17 mouse cellular contexts compared by ENCODE assay signal in the genomic region with DNA sequence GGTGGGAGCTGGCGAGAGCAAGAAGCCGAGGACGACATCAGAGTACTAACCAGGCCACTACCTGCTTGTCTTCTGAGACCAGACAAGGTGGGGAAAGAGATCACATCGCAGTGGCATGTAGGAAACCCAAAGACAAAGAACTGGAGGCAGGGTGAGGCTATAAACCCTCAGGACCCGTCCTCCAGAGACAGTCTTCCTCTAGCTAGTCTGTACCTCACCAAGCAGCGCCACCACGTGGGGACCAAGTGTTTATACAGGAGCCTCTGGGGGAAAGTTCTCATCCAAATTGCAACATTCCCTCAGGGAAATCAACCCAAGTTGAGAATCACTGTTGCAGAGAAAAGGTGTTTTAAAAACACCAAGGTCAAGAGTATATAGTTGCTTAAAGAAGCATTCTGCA. TPM values are rescaled to one million over a fixed set of nuclear protein-coding genes. Genes with fewer than 3 reads are reported as not detected.
DNase-seq lines count a peak whose midpoint lies in the region; ATAC-seq and TF ChIP-seq lines count a peak whose summit lies in the region.
"Had no signal": no experiment of that assay in that cellular context is flagged by ENCODE, and none has a peak within 500 bp of the region (broad histone marks: within the 10 kb centered on the region; RNA-seq: fewer than 3 reads in every experiment).

No protein-coding gene starts in this region.

- H3K4me3 ChIP-seq in gastrocnemius, adult 2 months, result no peak overlapping the region
- no peak overlapping the region for H3K4me3 ChIP-seq in liver, adult 2 months (ENCODE audit: insufficient read depth, low read depth, low read length)
- H3K4me3 ChIP-seq in liver, embryonic 11.5 days (ENCODE audit: low read depth, low read length), result no peak overlapping the region
- H3K4me3 ChIP-seq in MEL (ENCODE audit: control insufficient read depth in 1 of 2, insufficient read depth in 1 of 2, low read depth in 2 of 2, low read length in 2 of 2), result no peak overlapping the region
- H3K4me3 ChIP-seq: heart, embryonic 10.5 days; hindbrain, embryonic 13.5 days; lung, embryonic 15.5 days; megakaryocyte, embryonic 14.5 days had no signal

- intact Hi-C loops in gastrocnemius, adult 2 months (cut with DNase I), result no loop called here
- intact Hi-C loops in gastrocnemius, postnatal 14 days (cut with DNase I; ENCODE audit: low total_unique reads), result no loop called here

- H3K36me3 ChIP-seq in liver, adult 2 months (ENCODE audit: control insufficient read depth, insufficient read depth, low read length), result peaks cover 29% of the 10 kb centered on the region; the same call in 1 of the 2 replicates
- peaks cover 54% of the 10 kb centered on the region for H3K36me3 ChIP-seq in liver, embryonic 11.5 days (ENCODE audit: control insufficient read depth, insufficient read depth, low read length)
- peaks cover 0 to 23% of the 10 kb centered on the region in 2 experiments; a peak in 2 of 4 replicates for H3K36me3 ChIP-seq in MEL (ENCODE audit: control insufficient read depth in 1 of 2, insufficient read depth in 2 of 2, low read length in 2 of 2)

- H3K4me2 ChIP-seq in liver, embryonic 11.5 days, result no peak overlapping the region
- H3K4me2 ChIP-seq: hindbrain, embryonic 13.5 days; lung, embryonic 15.5 days had no signal

- TF ChIP-seq RAD21 in MEL (IDR thresholded peaks at IDR 0.05; ENCODE audit: low read depth, low read length), result no peak

- no peak overlapping the region for H3K9ac ChIP-seq in liver, adult 2 months (ENCODE audit: low read depth, low read length)
- H3K9ac ChIP-seq in liver, embryonic 11.5 days (ENCODE audit: low read depth, low read length), result no peak overlapping the region
- H3K9ac ChIP-seq in MEL (ENCODE audit: control insufficient read depth, low read depth, low read length, poor library complexity, severe bottlenecking), result no peak overlapping the region
- H3K9ac ChIP-seq: hindbrain, embryonic 13.5 days; lung, embryonic 15.5 days had no signal

- no peaks in the 10 kb centered on the region for H3K27me3 ChIP-seq in liver, adult 2 months (ENCODE audit: control insufficient read depth, insufficient read depth, low read length)
- no peaks in the 10 kb centered on the region for H3K27me3 ChIP-seq in liver, embryonic 11.5 days (replicated peaks; ENCODE audit: control insufficient read depth, insufficient read depth, low read length)
- H3K27me3 ChIP-seq in MEL (ENCODE audit: control insufficient read depth in 1 of 2, insufficient read depth in 2 of 2, low read length in 2 of 2), result no peaks in the 10 kb centered on the region
- H3K27me3 ChIP-seq: hindbrain, embryonic 13.5 days; lung, embryonic 15.5 days; megakaryocyte, embryonic 14.5 days had no signal

- no peak overlapping the region for H3K27ac ChIP-seq in gastrocnemius, adult 2 months
- H3K27ac ChIP-seq in liver, adult 2 months (replicated peaks; ENCODE audit: insufficient read depth, low read depth, low read length), result no peak overlapping the region
- no peak overlapping the region for H3K27ac ChIP-seq in liver, embryonic 11.5 days (ENCODE audit: low read depth, low read length)
- H3K27ac ChIP-seq in MEL (ENCODE audit: control insufficient read depth, low read depth, low read length), result no peak overlapping the region
- H3K27ac ChIP-seq: heart, embryonic 10.5 days; hindbrain, embryonic 13.5 days; lung, embryonic 15.5 days had no signal

- H3K79me2 ChIP-seq in liver, adult 2 months (ENCODE audit: control insufficient read depth, insufficient read depth, low read length), result no peaks in the 10 kb centered on the region
- H3K79me2 ChIP-seq in MEL (ENCODE audit: control insufficient read depth, insufficient read depth, low read length, poor library complexity), result no peaks in the 10 kb centered on the region

- H3K4me1 ChIP-seq in liver, adult 2 months (ENCODE audit: control insufficient read depth, insufficient read depth, low read length), result no peaks in the 10 kb centered on the region
- no peaks in the 10 kb centered on the region for H3K4me1 ChIP-seq in liver, embryonic 11.5 days (replicated peaks; ENCODE audit: control insufficient read depth, insufficient read depth, low read length)
- H3K4me1 ChIP-seq in MEL (ENCODE audit: control insufficient read depth in 1 of 2, insufficient read depth in 2 of 2, low read length in 2 of 2), result no peaks in the 10 kb centered on the region
- H3K4me1 ChIP-seq: heart, embryonic 10.5 days; hindbrain, embryonic 13.5 days; lung, embryonic 15.5 days had no signal

- H3K9me3 ChIP-seq in liver, embryonic 11.5 days (ENCODE audit: control insufficient read depth, low read length), result no peaks in the 10 kb centered on the region
- H3K9me3 ChIP-seq in MEL (replicated peaks; ENCODE audit: insufficient read depth, low read length), result no peaks in the 10 kb centered on the region
- H3K9me3 ChIP-seq: heart, embryonic 10.5 days; hindbrain, embryonic 13.5 days; lung, embryonic 15.5 days; megakaryocyte, embryonic 14.5 days had no signal

- no peak for TF ChIP-seq EP300 in MEL (IDR thresholded peaks at IDR 0.05; ENCODE audit: low read depth in 1 of 2, low read length in 2 of 2)

- 0 out of 2 replicates have a peak, but pooled peaks have one; percentile 3 for TF ChIP-seq CTCF in gastrocnemius, adult 2 months (IDR thresholded peaks at IDR 0.05)
- TF ChIP-seq CTCF in liver, adult 2 months (IDR thresholded peaks at IDR 0.05; ENCODE audit: low read depth, low read length), result peak; percentile 14; the same call in 1 of the 2 replicates
- peak in 2 of 3 experiments; percentile 17 to 43; a peak in 3 of 6 replicates for TF ChIP-seq CTCF in MEL (IDR thresholded peaks at IDR 0.05 in 2 of 3, conservative IDR thresholded peaks at IDR 0.05 in 1 of 3; ENCODE audit: control insufficient read depth in 1 of 3, insufficient read depth in 1 of 3, low read depth in 2 of 3, low read length in 3 of 3, poor library complexity in 1 of 3, severe bottlenecking in 1 of 3)

- ATAC-seq in liver, embryonic 11.5 days (replicated peaks; ENCODE audit: low FRiP score), result no peak
- ATAC-seq in megakaryocyte progenitor cell, adult 5-6 weeks (replicated peaks; ENCODE audit: poor library complexity), result 0 out of 2 replicates have a peak, but pooled peaks have one; percentile 34
- ATAC-seq: midbrain, embryonic 16.5 days had no signal

- no peak for DNase-seq in gastrocnemius, adult 2 months
- no peak for DNase-seq in gastrocnemius, postnatal 14 days
- no peak for DNase-seq in liver, adult 2 months (ENCODE audit: extremely low read depth, low read depth, low spot score)
- DNase-seq in liver, embryonic 11.5 days (ENCODE audit: low spot score), result no peak
- DNase-seq in MEL (ENCODE audit: low read depth, low spot score), result no peak
- no peak for DNase-seq in layer of hippocampus, adult 9-10 months (ENCODE audit: low spot score)
- DNase-seq: cerebellum, adult 11-12 months; cerebellum, postnatal 36 days; gastrocnemius, postnatal 10 days; heart, postnatal 14 days; kidney, adult 8-10 months had no signal

- 80% methylated on average over 7 of the region's 7 CpGs for WGBS in liver, adult 2 months
- 78% methylated on average over 7 of the region's 7 CpGs for WGBS in liver, embryonic 11.5 days

- TF ChIP-seq POLR2A in liver, adult 2 months (IDR thresholded peaks at IDR 0.05; ENCODE audit: extremely low read depth, insufficient read depth, low read length), result no peak
- no peak for TF ChIP-seq POLR2A in MEL (IDR thresholded peaks at IDR 0.05; ENCODE audit: control insufficient read depth in 1 of 2, insufficient read depth in 1 of 2, low read depth in 1 of 2, low read length in 2 of 2, poor library complexity in 1 of 2)

TF ChIP-seq in MEL, 35 proteins besides CTCF, POLR2A, EP300 and RAD21:
- no peak for TF ChIP-seq MYB (IDR thresholded peaks at IDR 0.05; ENCODE audit: low read depth, low read length)
- no peak for TF ChIP-seq TBP (IDR thresholded peaks at IDR 0.05; ENCODE audit: low read depth, low read length)
- TF ChIP-seq TAL1 (IDR thresholded peaks at IDR 0.05; ENCODE audit: low read length), result no peak
- no peak for TF ChIP-seq ZNF384 (IDR thresholded peaks at IDR 0.05; ENCODE audit: low read depth, low read length)
- TF ChIP-seq ZMIZ1 (IDR thresholded peaks at IDR 0.05; ENCODE audit: low read depth, low read length), result no peak
- TF ChIP-seq JUND (IDR thresholded peaks at IDR 0.05; ENCODE audit: low read depth, low read length), result no peak
- no peak for TF ChIP-seq E2F4 (IDR thresholded peaks at IDR 0.05; ENCODE audit: borderline replicate concordance, low read depth, low read length)
- no peak for TF ChIP-seq POLR2AphosphoS2 (IDR thresholded peaks at IDR 0.05; ENCODE audit: low read length)
- TF ChIP-seq ZC3H11A (IDR thresholded peaks at IDR 0.05; ENCODE audit: low read depth, low read length), result no peak
- TF ChIP-seq USF2 (IDR thresholded peaks at IDR 0.05; ENCODE audit: borderline replicate concordance in 1 of 2, insufficient read depth in 1 of 2, low read depth in 1 of 2, low read length in 2 of 2), result no peak
- no peak for TF ChIP-seq MYC (IDR thresholded peaks at IDR 0.05; ENCODE audit: low read depth, low read length)
- TF ChIP-seq ZKSCAN1 (IDR thresholded peaks at IDR 0.05; ENCODE audit: low read depth, low read length), result no peak

RNA-seq across cellular contexts. Expression of a gene that starts 18.2 kb away (rescaled TPM):
- 10 to 100 TPM; 33.9 to 37.6 TPM for total RNA-seq in gastrocnemius, adult 2 months (2021)
- 10 to 100 TPM; 22.4 to 25.7 TPM for total RNA-seq in gastrocnemius, postnatal 14 days (2021)
- 3.4 and 4.8 TPM in 2 replicates for total RNA-seq in liver, adult 2 months (2014; rRNA removed)
- polyA plus RNA-seq in liver, adult 2 months (2012; rRNA removed), result 2.6 and 3.2 TPM in 2 replicates
- polyA plus RNA-seq in liver, embryonic 11.5 days (2014; fragmentation: Nextera tagmentation; extraction: Ambion mirVana), result 50.4 and 52.2 TPM in 2 replicates
- 42.0 and 43.3 TPM in 2 replicates for total RNA-seq in MEL (2012; rRNA removed)
- 100 to 1,000 TPM in 1 of 2 experiments, 10 to 100 TPM in 1; 96.9 to 482 TPM for polyA plus RNA-seq in MEL (2012; ENCODE audit: insufficient read depth in 1 of 2, insufficient read length in 2 of 2, low read depth in 1 of 2, low replicate concordance in 2 of 2, missing spikeins in 1 of 2)
- 35.1 and 40.4 TPM in 2 replicates for total RNA-seq in megakaryocyte progenitor cell, adult 5-6 weeks (2015)
- 19.7 and 21.7 TPM in 2 replicates for total RNA-seq in megakaryocyte progenitor cell, adult 5-6 weeks (2017)

RNA-seq across cellular contexts. Expression of a gene that starts 18.4 kb away (rescaled TPM):
- 10 to 100 TPM; 21.5 to 22.7 TPM for total RNA-seq in gastrocnemius, adult 2 months (2021)
- 10 to 100 TPM; 16.2 to 16.8 TPM for total RNA-seq in gastrocnemius, postnatal 14 days (2021)
- 9.8 and 10.0 TPM in 2 replicates for total RNA-seq in liver, adult 2 months (2014; rRNA removed)
- polyA plus RNA-seq in liver, adult 2 months (2012; rRNA removed), result 5.6 and 6.0 TPM in 2 replicates
- polyA plus RNA-seq in liver, embryonic 11.5 days (2014; fragmentation: Nextera tagmentation; extraction: Ambion mirVana), result 54.8 and 60.1 TPM in 2 replicates
- 16.7 and 21.9 TPM in 2 replicates for total RNA-seq in MEL (2012; rRNA removed)
- polyA plus RNA-seq in MEL (2012; ENCODE audit: insufficient read depth in 1 of 2, insufficient read length in 2 of 2, low read depth in 1 of 2, low replicate concordance in 2 of 2, missing spikeins in 1 of 2), result 10 to 100 TPM in 1 of 2 experiments, not detected in 1; 25.7 TPM
- 14.6 and 16.6 TPM in 2 replicates for total RNA-seq in megakaryocyte progenitor cell, adult 5-6 weeks (2015)
- 23.6 and 24.9 TPM in 2 replicates for total RNA-seq in megakaryocyte progenitor cell, adult 5-6 weeks (2017)
